Mouse (Mus musculus): ENCODE data around the gene Stn1. TPM values are rescaled to one million over a fixed set of nuclear protein-coding genes. Genes with fewer than 3 reads are reported as not detected.

Stn1 gene
- polyA plus RNA-seq, 1 experiment: 30.1 TPM

DNA sequence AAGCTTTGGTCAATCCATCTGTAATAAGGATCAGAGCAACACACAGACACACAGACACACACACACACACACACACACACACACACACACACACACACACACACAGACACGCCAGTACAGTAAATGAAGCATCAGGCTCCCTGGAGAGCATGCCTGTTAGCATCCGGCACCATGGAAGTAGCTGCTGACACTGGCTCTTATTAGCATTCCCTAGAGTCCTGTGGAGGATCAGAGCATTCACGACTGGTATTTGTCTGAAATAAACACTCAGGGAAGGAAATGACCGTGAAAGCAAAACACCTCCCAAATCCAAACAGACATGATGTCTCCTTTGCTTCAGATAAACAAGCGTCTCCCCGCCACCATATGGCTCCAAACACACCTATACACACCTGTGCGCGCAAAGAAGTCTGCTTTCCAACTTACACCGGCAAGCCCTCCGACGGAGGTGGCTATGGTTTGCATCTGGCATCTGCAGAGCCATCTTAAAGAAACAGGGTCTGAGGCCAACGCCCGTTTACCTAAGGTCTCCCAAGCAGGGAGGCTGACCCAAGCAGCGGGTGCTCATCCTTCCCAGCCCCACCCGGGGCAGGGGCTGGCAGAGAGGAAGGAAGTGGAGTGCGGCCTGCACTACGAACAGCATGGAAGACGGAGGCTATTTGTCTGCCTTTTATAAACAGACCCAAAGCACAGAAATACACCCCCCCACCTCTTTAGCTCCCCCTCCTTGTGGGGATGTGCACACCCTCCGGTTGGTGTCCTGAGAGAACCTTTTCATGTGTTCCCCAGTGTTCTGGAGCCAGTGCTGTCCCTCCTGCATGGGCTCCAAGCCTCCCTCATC, 77.0 kb downstream of the Stn1 start:
- Histone ChIP-seq H3K4me3 (ENCODE audit: insufficient read depth, low read length) (no peak overlapping the region), H3K27ac (ENCODE audit: insufficient read depth, low read length) (no peak overlapping the region), H3K4me1 (ENCODE audit: control insufficient read depth, insufficient read depth, low read length) (peaks cover 12% of the 10 kb centered on the region)
- TF ChIP-seq CTCF (IDR thresholded peaks at IDR 0.05; ENCODE audit: borderline replicate concordance, insufficient read depth, low read length) (no peak), POLR2A (IDR thresholded peaks at IDR 0.05; ENCODE audit: low read depth, low read length) (no peak)

DNA sequence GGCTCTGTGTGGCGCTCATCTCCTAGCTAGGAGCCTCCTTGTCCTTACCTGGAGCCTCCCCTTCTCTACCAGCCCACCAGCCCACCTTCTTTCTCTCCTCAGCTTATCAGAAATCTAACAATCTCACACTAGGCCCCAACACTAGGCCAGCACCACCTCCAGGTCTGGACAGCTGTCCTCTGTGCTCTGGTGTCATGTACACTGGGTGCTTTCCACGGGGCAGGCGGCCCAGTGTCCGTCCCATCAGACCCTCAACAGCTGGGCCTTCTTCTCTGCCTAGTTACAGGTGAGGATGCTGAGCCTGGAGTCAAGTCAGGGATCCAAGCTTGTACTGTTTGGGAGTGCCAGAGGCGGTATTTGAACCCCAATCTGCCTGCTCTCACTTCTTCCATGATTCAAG, 78.1 kb downstream of the Stn1 start:
- peak overlapping the region; percentile 91 for H3K27ac ChIP-seq (ENCODE audit: insufficient read depth, low read length)

DNA sequence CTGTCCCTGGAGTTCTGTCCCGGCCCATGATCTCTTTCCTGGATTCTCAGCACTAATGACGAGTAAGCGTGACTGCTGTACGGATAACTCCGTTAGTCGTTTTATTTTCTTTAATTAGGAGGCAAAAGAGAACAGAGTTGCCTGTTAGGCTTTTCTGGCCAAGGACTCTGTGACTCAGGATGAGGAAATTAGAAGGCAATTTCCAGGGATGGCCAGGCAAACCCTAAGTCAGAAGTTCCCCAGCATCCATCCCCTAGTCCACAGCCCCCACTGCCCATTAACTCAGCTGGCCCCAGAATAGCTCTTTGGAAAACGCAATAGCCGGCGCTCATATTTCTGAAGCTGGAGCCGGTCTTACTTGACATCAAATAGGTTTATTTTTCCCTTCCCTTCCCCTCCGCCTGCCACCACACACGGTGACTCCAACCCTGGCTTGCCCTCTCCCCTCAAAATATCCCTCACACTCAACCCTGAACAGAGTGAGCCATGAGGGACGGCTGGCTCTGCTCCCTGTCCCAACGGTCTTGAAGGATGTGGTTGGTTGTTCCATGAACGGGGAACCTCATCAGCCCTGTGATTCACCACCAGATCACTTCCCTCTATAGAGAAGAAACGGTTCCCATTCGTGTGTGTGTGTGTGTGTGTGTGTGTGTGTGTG, 78.7 kb downstream of the Stn1 start:
- peak overlapping the region; percentile 80 for H3K27ac ChIP-seq (ENCODE audit: insufficient read depth, low read length)

More for the DNA sequence above, 78.1 kb downstream of the Stn1 start:
- TF ChIP-seq POLR2A (IDR thresholded peaks at IDR 0.05; ENCODE audit: low read depth, low read length): no peak
- peaks cover 12% of the 10 kb centered on the region for H3K4me1 ChIP-seq (ENCODE audit: control insufficient read depth, insufficient read depth, low read length)
- no peak overlapping the region for H3K4me3 ChIP-seq (ENCODE audit: insufficient read depth, low read length)

DNA sequence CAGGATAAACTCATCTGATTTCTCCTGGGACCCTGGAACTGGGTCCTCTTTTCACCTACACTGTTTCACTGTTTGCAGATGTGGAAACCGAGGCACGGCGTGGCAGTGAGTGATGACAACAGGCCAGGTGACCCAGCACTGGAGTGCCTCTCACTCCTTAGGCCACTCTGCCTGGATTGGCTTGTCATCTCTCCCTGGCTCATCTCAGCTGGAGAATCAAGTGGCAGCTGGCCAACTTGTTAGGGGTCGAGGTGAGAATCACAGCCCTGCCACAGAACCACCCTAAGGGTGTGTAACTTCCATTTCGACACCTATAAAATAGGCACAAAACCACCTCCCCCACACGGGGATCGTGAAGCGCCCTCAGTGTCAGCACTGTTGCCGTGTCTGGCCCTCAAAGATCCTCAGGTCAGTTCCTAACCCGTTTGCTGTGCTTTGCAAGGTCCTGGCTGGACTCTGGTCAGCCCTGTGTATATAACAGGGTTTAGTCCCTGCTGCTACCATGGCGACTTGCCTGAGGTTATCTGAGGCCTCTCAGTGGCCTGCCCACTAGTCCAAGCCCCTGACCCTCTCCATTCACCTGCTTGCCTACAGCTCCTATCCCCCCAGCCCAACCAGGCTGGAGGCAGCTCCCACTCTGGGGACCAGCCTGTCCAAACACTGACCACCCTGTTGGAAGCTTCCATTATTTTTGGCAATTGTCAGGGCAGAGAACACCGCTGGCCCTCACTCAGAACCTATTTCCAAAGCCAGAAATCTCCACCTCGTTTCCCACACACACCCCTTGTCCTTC, 79.4 kb downstream of the Stn1 start:
- TF ChIP-seq POLR2A (IDR thresholded peaks at IDR 0.05; ENCODE audit: low read depth, low read length) (no peak), CTCF (IDR thresholded peaks at IDR 0.05; ENCODE audit: borderline replicate concordance, insufficient read depth, low read length) (no peak)
- H3K27ac ChIP-seq (ENCODE audit: insufficient read depth, low read length): peak overlapping the region; percentile 80
- peaks cover 12% of the 10 kb centered on the region for H3K4me1 ChIP-seq (ENCODE audit: control insufficient read depth, insufficient read depth, low read length)

More for the DNA sequence above, 78.7 kb downstream of the Stn1 start:
- TF ChIP-seq POLR2A (IDR thresholded peaks at IDR 0.05; ENCODE audit: low read depth, low read length) (no peak), CTCF (IDR thresholded peaks at IDR 0.05; ENCODE audit: borderline replicate concordance, insufficient read depth, low read length) (no peak)
- peaks cover 12% of the 10 kb centered on the region for H3K4me1 ChIP-seq (ENCODE audit: control insufficient read depth, insufficient read depth, low read length)
- H3K4me3 ChIP-seq (ENCODE audit: insufficient read depth, low read length): no peak overlapping the region

DNA sequence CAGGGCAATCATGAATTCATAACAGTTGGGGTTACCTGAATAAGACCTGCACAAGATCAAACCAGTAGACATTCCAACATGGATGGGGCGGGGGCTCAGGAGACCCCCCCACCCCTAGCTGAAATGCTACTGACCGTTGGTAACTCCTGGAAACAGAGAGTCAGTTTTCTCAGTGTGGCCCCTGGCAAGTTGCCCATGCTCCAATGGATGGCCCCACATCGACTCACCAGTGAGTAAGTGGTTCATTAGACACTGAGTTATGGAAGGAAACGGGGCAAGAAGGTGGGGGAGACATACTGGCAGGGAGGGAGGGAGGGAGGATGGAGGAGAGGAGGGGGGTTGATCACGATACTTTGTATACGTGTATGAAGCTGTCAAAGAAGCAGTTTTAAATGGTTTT, 81.3 kb downstream of the Stn1 start:
- TF ChIP-seq POLR2A (IDR thresholded peaks at IDR 0.05; ENCODE audit: low read depth, low read length): no peak
- no peak for TF ChIP-seq CTCF (IDR thresholded peaks at IDR 0.05; ENCODE audit: borderline replicate concordance, insufficient read depth, low read length)
- Histone ChIP-seq H3K27ac (ENCODE audit: insufficient read depth, low read length) (no peak overlapping the region), H3K4me1 (ENCODE audit: control insufficient read depth, insufficient read depth, low read length) (peaks cover 12% of the 10 kb centered on the region), H3K4me3 (ENCODE audit: insufficient read depth, low read length) (no peak overlapping the region)

More for the DNA sequence above, 79.4 kb downstream of the Stn1 start:
- no peak overlapping the region for H3K4me3 ChIP-seq (ENCODE audit: insufficient read depth, low read length)

DNA sequence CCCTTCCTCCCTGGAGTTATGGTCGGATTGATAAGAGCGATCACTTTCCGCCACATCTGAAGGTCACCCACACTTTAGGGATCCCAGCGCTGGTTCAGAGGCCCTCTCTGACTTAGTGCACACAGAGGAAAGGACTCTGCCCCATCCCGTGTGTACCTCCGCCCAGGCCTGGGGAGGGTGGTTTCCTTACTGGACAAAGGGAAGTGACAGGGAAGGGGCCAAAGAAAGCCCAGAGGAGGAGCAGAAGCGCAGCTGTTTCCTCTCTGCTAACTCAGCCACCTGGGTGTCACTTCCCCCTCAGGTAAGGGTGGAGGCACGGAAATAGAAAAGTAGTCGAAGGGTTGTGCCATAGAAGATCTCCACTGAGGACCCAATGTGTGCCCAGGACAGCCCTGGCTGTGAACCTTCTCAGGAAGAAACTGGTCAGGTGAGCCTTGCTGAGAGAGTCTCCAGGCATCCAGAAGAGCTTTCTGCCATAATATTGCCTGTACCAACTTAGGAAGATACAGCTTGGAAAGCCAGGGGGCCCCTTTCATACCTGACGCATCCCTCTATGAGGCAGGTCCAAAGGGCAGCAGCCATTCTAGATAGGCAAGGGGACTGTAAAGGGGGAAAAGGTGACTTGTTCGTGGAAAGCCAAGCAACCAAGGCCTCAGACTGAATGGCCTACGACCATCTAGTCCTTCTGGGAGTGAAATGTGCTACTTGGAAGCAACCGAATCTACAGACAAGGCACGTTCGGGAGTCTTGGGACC, 82.1 kb downstream of the Stn1 start:
- Histone ChIP-seq H3K4me1 (ENCODE audit: control insufficient read depth, insufficient read depth, low read length) (peaks cover 12% of the 10 kb centered on the region), H3K27ac (ENCODE audit: insufficient read depth, low read length) (no peak overlapping the region), H3K4me3 (ENCODE audit: insufficient read depth, low read length) (no peak overlapping the region)
- TF ChIP-seq POLR2A (IDR thresholded peaks at IDR 0.05; ENCODE audit: low read depth, low read length) (no peak), CTCF (IDR thresholded peaks at IDR 0.05; ENCODE audit: borderline replicate concordance, insufficient read depth, low read length) (no peak)

DNA sequence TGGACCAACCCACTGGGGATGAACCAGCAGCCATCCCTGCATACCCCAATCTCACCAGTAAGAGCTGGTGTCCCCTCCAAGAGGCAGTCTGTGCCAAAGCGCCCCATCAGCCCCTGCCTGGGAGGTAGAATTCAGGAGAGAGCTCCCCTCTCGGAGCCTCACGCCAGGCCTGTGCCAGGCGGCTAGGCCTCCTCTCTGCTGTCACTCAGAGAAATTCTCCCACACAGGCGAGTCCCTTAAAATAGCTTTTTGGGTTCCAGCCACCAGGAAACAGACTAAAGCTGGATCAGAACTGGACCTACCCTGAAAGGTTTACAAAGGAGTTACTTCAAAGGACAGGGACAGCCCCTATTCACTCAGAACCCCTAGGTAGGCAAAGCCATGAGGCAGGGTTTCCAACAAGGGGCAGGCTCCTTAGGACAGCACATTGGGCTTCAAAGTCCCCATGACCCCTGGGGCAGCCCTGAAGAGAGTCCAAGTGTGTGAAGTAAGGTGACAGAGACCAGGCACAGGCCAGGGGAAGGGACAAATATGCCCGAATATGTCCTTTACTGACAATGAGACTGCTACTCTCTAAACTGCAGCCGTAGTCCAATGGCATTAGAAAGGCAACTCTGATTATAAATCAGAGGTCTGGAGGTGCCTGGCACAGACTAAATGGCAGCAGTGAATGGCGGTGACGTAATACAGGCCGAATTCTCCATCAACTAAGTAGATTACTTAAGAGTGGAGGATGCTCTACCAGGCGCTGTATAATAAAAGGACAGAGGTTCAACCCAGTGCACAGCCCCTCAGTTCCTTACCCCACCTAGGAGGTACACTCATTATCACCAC, 82.9 kb downstream of the Stn1 start:
- H3K4me3 ChIP-seq (ENCODE audit: insufficient read depth, low read length): no peak overlapping the region
- peaks cover 12% of the 10 kb centered on the region for H3K4me1 ChIP-seq (ENCODE audit: control insufficient read depth, insufficient read depth, low read length)
- H3K27ac ChIP-seq (ENCODE audit: insufficient read depth, low read length): no peak overlapping the region
- TF ChIP-seq CTCF (IDR thresholded peaks at IDR 0.05; ENCODE audit: borderline replicate concordance, insufficient read depth, low read length) (no peak), POLR2A (IDR thresholded peaks at IDR 0.05; ENCODE audit: low read depth, low read length) (no peak)

DNA sequence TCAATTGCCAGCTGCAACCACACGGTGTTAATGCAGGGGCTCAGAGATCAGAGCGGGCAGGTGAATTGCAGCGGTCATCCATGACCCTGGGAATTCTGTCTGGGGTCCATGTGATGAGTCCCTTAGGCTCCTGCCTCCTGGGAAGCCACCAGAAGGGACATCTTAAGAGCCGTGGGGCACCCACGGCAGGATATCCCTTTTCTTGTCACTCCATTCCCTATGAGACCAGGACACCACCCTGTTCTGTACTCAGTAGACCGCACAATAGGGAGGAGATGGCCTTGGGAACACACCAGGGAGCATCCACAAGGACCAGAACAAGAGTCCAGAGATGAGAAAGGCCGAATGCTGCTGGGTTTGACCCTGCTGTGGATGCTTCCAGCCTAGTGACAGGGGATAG, 84.0 kb downstream of the Stn1 start:
- Histone ChIP-seq H3K4me1 (ENCODE audit: control insufficient read depth, insufficient read depth, low read length) (peaks cover 8% of the 10 kb centered on the region), H3K27ac (ENCODE audit: insufficient read depth, low read length) (no peak overlapping the region)
- TF ChIP-seq POLR2A (IDR thresholded peaks at IDR 0.05; ENCODE audit: low read depth, low read length): no peak
- no peak for TF ChIP-seq CTCF (IDR thresholded peaks at IDR 0.05; ENCODE audit: borderline replicate concordance, insufficient read depth, low read length)

More for the DNA sequence above, 84.0 kb downstream of the Stn1 start:
- H3K4me3 ChIP-seq (ENCODE audit: insufficient read depth, low read length): no peak overlapping the region

Data from embryonic fibroblast, embryonic 13.5 days (primary cell).